Mouse (Mus musculus): ENCODE results near the gene Lypd6.

Gene Lypd6

DNA sequence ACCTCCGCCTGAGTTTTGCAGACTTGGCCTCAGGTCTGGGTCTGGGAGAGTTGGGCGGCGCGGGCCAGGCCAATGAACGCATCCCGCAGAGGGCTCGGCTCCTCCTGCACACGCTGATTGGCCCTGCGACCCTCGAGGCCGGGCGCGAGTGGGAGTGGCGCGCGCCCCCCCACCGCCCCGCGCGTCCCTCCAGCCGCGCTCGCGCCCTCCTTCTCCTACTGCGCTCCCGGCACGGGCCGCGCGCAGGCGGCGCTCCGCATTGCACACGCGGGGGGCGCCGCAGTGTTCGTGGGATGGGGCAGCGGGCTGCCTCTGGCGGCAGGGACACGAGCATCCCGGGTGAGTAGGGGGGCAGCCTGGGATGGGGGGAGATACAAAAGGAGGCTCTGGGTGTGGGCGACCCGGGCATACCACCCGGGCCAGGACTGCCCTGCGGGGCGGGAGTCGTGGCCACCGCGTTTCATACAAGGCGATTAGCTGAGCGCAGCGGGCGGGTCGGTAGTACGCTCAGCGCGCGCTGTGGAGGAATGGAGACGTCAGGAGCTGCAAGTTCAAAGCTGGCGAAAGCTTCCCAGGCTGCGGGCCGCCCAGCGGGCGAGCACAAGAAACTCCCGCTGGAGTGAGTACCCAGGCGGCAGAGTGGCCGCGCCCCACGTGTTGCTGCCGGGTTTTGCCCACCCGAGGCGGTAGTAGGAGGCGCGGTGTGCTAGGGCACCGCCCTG lies at the start of gene Lypd6:
Gene Lypd6 (plus strand): TSS at position 184 of the 722 bp plus-strand sequence.
- peak; percentile 5 for DNase-seq (ENCODE audit: extremely low read depth, insufficient read length, low spot score)

DNA sequence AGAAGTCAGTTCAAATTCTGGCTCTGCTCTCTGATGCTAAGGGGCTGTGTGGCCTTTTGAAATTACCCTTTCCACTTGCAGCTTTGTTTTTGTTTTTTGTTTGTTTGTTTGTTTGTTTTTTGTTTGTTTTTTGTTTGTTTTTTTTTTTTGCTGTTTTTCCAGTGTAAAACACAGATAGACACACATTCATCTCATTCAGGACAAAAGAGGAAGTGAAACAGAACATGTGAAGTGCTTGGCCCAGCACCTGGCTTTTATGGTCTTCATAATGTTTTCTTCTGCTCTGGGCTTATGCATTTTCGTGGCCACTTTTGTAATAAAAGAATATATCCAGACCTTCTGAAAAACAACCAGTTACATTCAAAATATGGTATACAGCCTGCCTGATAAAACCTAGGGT lies 46.8 kb upstream of the Lypd6 start:
- no peak for DNase-seq (ENCODE audit: extremely low read depth, insufficient read length, low spot score)

DNA sequence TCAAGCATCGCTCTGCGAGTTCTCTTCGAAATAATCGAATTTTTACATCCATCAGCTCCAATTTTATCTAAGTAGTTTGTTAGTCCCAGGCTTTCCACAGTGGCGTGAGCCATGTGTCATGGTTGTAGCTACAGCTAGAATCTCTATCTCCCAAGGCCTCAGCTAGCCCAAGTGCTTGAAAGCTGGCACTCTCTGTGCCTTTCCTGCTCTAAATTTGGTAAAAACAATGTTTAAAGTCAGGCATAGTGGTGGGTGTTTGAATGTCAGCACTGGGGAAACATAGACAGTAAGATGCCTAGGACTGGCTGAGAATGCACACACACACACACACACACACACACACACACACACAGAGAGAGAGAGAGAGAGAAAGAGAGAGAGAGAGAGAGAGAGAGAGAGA lies 40.7 kb upstream of the Lypd6 start:
- DNase-seq (ENCODE audit: extremely low read depth, insufficient read length, low spot score) = no peak

DNA sequence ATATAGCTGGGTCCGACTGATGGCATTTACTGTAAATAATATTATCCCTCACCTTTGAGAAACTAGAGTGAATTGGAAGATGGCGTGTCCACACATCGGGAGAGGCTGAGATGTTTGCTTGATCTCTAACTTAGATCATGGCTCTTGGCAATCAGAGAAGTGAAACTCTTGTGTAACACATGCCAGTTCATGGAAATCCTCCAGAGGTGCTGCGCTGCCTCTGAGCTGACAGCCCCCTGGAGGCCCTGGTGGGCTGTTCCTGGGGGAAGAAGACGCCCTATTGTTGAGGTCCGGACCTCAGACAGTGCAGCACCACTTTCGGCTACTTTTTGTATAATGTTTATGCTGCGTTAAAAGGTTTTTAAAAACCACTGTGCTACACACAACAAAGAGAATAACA lies 37.3 kb upstream of the Lypd6 start:
- DNase-seq (ENCODE audit: extremely low read depth, insufficient read length, low spot score) = no peak

DNA sequence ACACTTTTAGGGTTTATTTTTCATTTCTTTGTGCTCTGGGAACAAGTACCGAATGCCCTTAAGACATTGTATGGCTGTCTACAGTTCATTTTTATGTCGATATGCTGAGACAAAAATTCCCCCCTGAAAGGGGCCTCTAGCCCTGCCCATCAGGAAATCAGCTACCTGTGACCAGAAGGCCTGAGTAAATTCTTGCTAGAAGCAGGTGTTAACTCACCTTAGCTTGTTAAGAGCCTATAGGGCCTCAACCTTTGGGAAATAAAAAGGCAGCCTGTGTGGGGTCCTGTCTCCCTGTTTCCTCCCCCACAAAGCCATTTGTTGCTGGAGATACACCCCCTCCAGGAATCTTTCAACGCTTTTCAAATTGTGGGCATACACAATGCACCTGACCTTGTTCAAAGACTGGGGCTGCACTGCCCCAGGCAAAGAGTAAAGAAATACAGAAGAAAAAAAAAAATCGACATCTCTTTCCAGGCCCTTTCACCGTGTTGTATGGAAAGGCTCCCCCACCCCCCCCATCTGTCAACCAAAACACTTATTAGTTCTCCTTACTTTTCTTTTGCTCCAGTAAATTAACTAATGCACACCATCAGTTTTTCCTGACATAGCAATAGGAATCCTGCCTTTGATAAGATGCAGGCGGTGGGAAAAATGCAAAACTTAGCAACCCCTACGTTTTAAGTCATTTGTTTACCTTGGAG lies 21.9 kb upstream of the Lypd6 start:
- no peak for DNase-seq (ENCODE audit: extremely low read depth, insufficient read length, low spot score)

DNA sequence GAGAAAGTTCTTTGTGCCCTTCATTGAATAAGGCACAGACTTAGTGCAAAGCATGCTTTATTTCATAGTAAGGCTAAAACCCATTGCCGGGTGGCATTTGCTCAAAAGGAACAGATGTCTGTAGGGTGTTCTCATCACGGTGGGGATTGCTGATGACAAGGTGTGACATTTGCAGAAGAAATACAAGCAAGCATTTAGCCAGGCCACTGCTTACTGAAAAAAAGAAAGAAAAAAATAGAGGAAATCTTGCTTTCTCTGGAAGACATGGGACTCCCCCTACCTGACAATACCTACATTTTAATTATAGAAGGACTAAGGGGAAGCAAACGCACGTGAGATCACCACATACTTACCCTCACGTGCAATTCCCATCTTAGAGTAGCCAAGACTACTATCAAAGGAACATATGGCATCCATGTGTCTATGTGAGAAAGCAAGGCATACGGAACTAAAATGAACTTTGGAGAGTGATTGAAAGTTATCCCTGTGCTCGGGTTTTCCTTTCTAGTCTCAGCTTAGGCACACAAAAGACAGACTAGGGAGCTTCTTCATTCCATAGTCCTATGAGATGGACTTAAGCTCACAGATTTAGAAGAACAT lies 21.3 kb upstream of the Lypd6 start:
- DNase-seq (ENCODE audit: extremely low read depth, insufficient read length, low spot score) = no peak

DNA sequence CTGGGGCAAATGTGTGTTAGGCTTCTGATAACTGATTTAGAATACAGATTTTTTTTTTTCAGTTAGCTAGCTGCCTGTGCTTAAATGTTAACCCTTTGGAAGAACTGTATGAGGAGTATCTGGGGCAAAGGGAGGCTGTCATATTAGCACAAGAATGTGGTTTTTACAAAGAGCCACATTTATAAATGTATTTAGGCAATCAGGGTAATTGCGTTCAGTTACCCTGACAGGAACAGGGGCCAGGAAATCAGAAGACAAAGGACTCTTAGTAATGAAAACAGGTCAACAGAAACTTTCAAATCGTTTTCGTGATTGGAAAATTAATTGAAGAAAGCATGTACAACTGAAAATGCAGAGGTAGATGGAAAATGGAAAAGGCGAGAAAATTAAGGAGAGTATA lies 20.4 kb upstream of the Lypd6 start:
- DNase-seq (ENCODE audit: extremely low read depth, insufficient read length, low spot score) = no peak

DNA sequence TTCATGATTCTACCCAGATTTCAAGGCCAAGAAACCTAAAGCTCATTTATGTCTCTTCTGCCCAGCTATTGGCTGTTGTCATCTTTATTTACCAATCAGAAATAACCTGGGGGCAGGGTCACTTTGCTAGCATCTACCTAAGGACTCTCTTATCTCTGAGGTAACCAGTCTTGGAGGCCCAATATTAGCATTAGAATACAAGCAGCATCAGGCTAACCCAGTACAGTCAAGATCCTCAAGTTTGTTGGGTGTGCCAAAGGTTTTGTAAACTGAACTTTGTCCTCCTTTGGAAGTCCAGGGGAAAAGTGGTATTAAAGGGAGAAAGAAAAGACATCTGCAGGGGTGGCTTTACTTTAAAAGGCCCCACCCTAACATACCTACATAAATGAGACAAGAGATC lies 17.8 kb upstream of the Lypd6 start:
- no peak for DNase-seq (ENCODE audit: extremely low read depth, insufficient read length, low spot score)

DNA sequence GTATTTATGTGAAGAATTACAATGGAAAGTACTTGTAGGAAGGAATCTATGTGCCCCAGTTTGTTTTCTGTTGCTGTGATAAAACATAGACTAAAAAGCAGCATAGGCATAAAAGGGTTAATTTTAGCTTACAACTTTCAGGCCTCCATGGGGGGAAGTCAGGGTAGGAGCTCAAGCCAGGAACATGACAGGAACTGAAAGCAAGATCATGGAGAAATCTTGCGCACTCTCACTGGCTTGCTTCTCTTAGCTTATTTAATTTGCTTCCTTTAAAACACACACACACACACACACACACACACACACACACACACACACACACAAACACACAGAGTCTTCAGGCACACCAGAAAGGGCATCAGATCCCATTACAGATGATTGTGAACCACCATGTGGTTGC lies 12.3 kb upstream of the Lypd6 start:
- DNase-seq (ENCODE audit: extremely low read depth, insufficient read length, low spot score) = no peak

DNA sequence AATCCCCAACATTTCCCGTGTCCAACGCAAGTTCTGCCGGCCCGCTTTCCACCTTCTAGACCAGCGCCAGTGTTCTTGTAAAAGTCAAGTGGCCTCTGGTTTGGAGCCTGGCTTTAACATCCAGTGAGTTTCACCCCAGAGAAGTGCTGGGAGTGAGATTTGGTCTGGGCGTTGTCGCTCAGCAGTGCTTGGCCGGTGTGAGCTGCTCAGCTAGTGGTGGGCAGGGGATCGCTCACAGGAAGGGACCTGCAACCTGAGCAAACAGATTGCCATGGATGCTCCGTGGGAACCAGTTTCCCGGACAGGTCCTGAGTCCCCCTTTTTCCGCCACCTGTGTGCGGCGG lies 355 bp upstream of the Lypd6 start:
- no peak for DNase-seq (ENCODE audit: extremely low read depth, insufficient read length, low spot score)

DNA sequence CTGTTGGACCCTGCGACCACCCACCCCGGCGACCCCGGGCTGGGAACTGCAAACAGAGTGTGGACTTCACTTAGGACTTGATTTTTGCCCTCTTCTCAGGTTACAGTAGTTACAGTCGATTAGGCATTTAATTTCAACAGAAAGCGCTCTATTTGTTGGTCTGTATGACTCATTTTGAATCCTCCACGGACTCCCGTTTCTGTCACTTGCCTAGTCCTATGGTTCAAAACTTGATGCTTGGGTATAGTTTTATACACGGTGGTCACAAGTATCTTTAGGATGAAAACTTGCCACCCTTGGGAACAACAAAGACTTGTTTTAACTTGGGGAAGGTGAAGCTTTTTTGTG lies 713 bp downstream of the Lypd6 start:
- peak; percentile 9 for DNase-seq (ENCODE audit: extremely low read depth, insufficient read length, low spot score)

DNA sequence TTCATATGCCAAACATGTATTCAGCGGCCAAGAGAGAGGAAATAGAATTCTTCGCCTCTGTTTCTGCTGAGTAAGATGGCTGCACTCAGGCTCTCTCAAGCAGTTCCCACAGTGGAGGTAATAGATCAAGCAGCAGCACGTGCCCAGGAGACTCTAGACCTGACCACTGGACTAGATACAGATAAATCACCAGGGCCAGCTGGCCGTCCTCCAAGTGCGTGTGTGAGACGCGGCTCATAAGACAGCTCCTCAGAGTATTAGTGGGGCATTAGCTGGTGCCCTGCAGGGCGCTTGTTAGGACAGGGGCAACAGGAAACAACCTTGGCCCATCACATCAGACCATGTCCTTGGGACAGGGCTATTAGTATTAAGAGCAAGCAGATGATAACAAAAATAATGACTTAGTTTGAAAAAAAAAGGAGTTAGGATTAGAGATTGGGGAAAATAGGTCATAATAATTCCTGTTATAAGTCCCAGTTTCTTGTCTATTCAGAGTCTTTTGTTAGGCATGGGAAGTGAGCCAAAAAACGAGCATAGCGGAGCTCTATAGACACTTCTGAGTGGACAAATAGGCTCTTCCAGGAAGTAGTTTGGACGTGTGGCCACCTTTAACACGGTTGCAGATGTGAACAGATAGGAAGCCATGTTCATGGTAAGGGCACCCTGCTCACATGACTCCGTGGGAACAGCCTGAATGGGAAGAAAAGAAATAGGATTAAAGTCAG lies 3.5 kb downstream of the Lypd6 start:
- no peak for DNase-seq (ENCODE audit: extremely low read depth, insufficient read length, low spot score)

DNA sequence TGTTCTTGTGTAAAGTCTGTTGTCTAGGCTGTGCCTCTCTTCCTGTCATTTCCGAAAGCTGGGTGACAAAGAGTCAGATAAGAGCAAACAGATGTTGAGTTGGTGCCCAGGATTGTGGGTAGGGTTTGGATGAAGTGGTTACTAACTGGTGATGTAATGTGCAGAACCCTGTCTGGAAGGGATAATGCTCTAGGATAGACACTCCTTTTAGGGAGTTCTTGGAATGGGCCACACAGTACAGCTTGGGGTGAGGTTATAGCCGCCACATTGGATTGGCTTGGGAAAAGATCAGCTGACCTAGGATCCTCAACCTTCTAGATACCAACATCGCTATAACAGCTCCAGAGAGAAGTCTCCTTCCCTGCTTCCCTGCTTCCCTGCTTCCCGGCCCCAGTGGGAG lies 5.9 kb downstream of the Lypd6 start:
- no peak for DNase-seq (ENCODE audit: extremely low read depth, insufficient read length, low spot score)

DNA sequence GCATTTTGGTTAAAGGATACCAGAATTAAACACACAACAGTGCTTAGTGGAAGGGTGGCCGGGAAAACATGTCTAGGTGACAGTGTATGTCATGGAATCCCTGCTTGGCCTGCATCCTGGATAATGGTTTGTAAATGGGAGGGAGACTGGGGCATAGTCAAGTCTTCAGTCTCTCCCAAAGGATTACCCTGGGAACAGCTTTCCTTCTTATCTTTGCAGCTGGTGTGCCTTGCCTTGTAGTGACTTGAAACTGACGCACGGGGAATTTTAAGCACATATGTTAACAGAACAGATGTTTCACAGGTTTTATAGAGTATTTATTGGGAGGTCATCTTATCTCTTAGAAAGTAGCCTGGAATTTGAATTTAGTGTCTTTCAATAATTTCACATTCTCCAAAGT lies 18.5 kb downstream of the Lypd6 start:
- no peak for DNase-seq (ENCODE audit: extremely low read depth, insufficient read length, low spot score)

DNA sequence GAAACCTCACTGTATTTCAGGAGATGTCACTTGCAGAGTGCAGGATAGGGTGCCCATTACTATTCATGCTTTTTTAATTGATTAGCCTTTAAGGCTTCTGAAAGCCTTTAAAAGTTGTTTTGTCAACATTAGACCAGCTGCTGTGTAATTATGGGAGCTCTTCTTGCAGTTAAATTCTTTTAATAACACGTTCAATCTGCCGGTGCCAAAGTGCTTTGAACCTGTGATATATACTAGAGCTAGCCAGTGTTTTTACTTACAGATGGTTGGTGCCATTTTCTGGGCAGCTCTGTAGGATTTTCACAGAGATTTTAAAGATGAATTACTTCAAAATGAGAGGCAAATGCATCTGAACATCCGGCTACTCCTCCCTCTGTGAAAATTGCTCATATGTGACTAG lies 21.5 kb downstream of the Lypd6 start:
- DNase-seq (ENCODE audit: extremely low read depth, insufficient read length, low spot score) = no peak

DNA sequence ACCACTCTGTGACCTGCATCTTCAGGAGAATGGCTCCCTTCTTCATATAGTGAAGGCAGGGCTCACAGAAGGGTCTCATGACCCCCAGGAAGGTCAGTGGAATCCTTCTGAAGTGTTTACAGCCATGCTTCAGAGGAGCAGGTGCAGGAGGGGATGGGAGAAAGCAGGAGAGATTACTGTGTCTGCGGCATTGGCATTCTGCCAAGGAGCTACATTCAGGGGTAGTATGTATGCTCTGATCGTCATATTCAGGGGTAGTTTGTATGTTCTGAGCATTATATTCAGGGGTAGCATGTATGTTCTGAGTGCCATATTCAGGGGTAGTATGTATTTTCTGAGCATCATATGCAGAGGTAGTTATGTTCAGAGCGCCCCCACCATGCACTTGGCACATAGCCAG lies 30.1 kb downstream of the Lypd6 start:
- no peak for DNase-seq (ENCODE audit: extremely low read depth, insufficient read length, low spot score)

DNA sequence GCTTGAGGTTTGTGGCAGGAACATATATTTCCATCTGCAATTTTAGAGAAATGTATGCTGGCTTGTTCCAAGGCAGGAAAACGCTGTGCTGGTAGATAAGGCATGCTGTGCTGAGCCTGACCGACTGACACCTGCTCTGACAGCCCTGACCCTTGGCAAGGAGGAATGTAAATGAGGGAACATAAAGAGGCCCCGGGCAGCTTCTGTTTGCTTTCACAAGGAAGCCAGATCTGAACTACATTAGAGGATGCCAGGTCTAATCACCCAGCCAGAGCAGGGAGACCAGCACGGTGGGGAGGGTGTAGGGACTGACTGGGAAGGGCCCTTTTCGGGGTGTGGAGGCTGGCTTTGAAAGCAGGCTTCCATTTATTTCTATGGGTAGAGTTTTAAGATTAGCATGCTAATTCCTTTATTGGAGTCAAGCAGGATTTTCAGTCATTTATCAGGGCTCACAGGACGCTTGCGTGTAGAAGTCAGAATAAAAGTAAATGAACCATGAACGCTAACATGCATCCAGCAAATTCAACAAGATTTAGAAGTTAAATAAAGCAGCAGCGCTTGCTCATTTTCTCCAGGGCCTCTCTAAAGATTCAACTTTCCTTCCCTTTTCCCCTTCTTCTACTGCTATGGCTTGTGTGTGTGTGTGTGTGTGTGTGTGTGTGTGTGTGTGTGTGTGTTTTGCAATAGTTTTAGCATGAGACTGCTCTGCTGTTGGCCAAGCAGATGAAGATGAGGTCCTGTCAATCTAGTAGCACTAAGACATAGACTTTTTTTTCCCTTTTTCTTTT lies 34.3 kb downstream of the Lypd6 start:
- DNase-seq (ENCODE audit: extremely low read depth, insufficient read length, low spot score) = no peak

DNA sequence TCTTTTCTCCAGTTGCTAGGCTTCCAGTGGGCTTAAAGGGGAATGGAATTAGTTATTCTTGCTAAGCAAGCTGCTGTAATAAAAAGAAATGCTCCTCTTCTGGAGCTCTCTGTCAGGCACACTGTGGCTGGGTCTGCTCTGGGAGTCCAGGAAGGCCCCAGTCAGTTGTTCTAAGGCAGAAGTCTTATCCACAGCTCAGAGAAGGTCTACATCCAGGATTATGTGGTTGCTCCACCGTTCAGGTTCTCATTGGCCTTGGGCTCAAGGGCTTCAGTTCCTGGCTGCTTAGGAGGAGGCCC lies 34.9 kb downstream of the Lypd6 start:
- DNase-seq (ENCODE audit: extremely low read depth, insufficient read length, low spot score) = no peak

DNA sequence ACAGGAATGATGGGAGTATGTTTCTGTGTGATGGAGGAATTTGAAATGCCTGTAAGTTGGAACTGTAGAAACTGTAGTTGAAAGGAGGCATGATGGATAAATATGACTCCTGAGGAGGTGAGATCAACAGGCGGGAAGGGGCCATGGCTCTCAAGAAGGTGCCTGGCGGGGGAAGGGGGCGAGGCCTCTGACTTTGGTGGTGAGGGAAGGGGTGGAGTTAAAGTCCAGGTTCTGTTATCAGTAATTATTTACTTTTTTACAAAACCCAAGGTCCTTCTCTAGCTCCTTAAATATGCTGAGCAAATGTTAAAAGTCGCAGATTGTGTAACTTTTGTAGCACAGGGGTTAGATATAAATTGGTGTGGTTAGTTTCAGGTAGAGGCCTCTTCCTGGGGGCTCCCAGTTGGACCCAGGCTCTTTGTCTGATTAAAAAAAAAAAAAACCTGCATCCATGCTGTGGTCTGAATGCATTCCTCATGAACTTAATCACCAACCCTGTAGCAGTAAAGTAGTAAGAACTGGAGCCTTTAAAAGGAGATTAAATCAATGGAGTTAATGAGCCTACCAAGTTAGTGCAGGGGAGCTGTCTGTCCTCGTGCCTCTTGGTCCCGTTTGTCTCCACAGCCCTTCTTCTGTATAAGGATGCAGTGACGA lies 37.7 kb downstream of the Lypd6 start:
- peak; percentile 21 for DNase-seq (ENCODE audit: extremely low read depth, insufficient read length, low spot score)

DNA sequence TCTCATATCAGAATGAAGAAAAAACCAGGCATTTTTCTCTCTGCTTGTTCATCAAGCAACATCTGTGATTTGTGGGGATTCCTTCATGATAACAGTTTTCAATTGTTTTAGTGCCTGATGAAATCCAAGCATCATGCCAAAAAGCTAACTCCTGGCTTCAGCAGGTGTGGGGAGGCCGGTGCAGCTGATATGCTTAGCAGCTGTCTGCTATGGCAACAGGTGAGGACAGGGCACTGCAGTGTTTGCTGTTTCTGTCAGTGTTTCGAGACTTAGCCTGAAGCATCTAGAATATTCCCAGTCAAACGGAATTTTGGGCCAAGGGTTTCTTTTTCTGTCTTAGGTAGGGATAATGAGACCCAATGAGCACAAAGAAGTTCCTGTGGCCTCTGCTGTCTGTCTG lies 39.4 kb downstream of the Lypd6 start:
- DNase-seq (ENCODE audit: extremely low read depth, insufficient read length, low spot score) = no peak

DNA sequence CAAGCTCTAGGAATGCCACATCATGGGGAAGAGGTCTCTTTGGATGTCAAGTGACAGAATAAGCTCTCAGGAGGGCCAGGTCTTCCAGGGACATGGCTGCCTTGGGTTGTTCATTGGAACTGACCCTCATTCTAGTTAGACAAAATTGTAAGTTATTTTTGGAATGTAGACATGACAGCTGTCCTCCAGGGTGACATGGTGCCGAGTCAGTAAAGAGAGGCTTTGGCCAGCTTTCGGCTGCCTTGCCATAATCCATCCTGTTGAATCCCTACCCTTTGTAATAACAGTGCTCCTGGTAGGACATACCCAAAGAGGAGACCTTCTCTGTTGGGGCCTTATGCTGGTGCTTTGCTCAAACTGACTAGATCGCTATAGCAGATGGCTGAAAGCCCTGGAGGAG lies 39.8 kb downstream of the Lypd6 start:
- DNase-seq (ENCODE audit: extremely low read depth, insufficient read length, low spot score) = no peak

Data from 3134 (cell line).